Mouse (Mus musculus) telencephalon, adult 2 months (tissue): ENCODE measurements around the gene Safb2.
A peak's percentile ranks its signal among the peaks of the same experiment; 100 is the strongest.

Experiments used
- DNase-seq: peaks from one replicate; pipeline ENCODE4 v3.0.0-alpha.2; 2011; ENCODE audit warnings: low read depth, low spot score

The Safb2 gene

DNA sequence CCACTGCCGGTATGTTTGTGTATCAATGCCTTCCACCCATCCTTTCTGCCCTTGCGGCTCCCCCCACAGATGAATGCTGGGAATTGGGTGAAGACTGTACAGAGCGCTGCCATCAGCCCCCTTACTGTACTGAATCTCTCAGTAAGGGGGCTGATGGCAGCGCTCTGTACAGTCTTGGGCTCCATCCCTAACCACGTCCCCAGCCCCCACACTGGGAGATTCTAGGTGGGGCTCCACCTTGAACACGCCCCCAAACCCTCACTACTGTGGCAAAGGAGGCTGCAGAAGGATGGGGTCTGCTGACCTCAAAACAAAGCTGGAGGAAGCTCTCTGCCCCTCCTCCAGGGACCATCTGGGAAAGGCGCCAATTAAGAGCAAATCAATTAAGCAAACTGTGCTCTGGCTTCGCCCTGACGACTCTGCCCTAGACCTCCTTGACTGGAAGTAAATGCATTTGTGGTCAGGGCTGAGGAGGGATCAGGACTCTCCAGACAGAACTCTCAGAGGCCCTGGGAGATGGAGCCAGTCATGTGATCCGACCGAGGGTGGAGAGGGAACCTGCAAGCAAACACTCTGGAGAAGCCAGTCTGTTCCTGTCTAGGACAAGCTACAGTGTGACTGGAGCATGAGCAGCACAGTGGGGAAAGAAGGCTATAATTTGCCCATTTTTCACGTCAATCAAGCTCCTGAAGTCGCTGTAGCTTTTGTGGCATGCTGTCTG is 68.5 kb downstream of the Safb2 start:
- DNase-seq, result peak; percentile 32

DNA sequence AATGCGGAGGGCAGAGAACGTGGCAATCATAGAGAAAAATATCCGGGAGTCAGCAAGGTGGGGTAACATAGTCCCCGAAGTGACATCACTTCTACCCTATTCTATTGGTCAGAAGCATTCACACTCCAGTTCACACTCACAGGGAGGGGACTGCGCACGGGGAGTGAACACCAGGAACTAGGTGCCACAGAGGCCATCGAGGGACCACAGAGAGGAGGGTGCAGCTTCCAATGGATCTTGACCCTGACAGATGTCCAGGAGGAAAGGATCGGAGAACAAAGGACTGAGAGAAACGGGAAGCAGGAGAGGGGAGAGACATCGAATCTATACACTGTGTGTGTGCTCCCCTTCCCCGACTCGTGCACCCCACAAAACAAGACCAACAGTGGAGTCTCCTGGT is 69.5 kb downstream of the Safb2 start:
- DNase-seq, result no peak

DNA sequence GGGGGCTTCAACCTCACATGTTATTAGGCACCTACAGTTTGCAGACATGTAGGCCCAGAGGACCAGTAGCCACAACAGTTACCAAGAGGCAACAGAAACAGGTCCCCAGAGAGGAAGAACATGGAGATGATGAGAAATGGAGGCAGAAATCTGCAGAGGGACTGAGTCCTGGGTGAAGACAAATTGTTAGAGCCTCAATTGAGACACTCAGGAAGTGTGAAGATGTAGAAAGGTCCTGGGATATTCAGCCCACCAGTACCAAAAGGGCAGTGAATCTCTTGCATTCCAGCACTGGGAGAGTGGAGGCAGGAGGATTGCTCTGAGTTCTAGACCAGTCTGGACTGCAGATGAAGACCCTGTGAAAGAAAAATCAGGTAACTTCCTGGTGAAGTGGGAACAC is 70.1 kb downstream of the Safb2 start:
- DNase-seq, result no peak

- no peak for DNase-seq
Measured at GRCm38 (mm10) chr17:56512310-56512709, 72.1 kb downstream of the Safb2 start, which contains the start of gene Znrf4. TSS of gene Znrf4 (minus strand) at chr17:56512431.

DNA sequence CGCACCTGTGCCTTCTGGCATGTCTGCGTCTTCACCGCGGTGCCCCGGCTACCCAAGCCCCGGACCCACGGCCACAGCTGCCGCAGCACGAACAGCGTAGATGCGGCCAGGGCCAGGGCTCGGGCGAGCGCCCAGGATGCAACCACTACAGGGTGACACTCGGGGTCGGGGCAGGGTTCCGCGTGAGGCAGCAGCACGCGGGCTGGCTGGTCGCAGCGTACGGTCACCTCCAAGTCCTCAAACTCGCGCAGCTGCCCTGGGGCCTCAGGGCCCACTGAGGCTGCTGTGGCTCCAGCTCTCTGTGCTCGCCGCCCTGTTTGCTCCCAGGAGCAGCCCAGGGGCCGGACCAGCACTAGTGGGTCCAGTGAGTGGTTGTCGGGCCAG is 72.7 kb downstream of the Safb2 start:
- DNase-seq, result no peak

DNA sequence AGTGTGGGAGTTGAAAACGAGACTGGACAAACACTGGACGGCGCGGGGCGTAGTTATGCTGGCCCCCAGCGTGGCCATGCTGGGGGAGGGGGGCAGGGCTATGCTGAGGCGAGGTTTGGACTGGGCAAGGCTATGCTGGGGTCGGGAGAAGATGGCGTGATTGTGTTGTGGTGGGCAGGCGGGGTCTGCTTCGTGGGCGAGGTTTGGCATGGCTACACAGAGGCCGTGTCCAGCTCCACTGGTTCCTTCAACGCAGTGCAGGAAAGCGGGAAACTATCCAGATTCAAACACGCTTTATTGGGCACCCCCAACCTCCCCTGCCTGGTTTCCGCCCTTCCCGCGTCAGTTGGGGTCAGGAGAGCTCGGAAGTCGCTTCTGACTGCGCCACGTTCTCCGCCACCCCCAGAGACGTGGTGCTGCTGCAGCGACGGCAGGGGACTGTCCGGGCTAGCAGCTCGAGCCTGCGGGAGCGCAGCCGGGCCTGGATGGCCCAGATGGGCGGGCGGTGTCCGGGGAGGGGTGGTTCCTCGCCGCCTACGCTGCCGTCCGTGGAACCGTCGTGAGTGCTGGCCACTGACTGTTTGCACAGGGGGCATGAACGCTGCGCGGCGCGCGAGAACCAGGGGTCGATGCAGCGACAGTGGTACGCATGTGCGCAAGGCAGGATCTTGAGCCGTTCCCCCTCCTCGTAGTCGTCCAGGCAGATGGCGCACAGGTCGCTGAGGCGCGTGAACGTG is 73.2 kb downstream of the Safb2 start:
- no peak for DNase-seq
